Mouse (Mus musculus) midbrain, embryonic 14.5 days (tissue): Measurements from ENCODE around the gene Vmn2r114. TPM values are rescaled to one million over a fixed set of nuclear protein-coding genes. Genes with fewer than 3 reads are reported as not detected.
"Not testable (repeated sequence)": the region's sequence is repeated elsewhere in the genome, so short reads cannot be mapped to it uniquely, and the experiment has no call there.

ENCODE experiments used
- ATAC-seq: fragments of 200-750 bp; cut with Nextera tagmentation; 2 replicates; pipeline ENCODE4 v1.8.0; 2017; ENCODE audit warnings: moderate number of reproducible peaks, moderate library complexity; ENCODE audit not compliant: low FRiP score, low TSS enrichment
- DNase-seq: peaks from one replicate; pipeline ENCODE4 v3.0.0-alpha.2; 2015
- H3K27ac ChIP-seq: fragments of 300-500 bp; sonication (generic); replicated peaks from 2 replicates; pipeline ENCODE4 v1.5.1; 2014; ENCODE audit warnings: mild to moderate bottlenecking, low read depth, low read length, moderate library complexity
- H3K27me3 ChIP-seq: fragments of 300-500 bp; sonication (generic); 2 replicates; pipeline ENCODE4 v1.6.1; 2014; ENCODE audit warnings: low read length, control low read depth, mixed read lengths; ENCODE audit not compliant: control insufficient read depth, insufficient read depth
- H3K36me3 ChIP-seq: fragments of 300-500 bp; sonication (generic); 2 replicates; pipeline ENCODE4 v1.6.1; 2014; ENCODE audit warnings: low read length, control low read depth; ENCODE audit not compliant: control insufficient read depth, insufficient read depth
- H3K4me1 ChIP-seq: fragments of 300-500 bp; sonication (generic); 2 replicates; pipeline ENCODE4 v1.6.1; 2014; ENCODE audit warnings: mild to moderate bottlenecking, antibody characterized with exemption, low read length, control low read depth; ENCODE audit not compliant: control insufficient read depth, insufficient read depth
- H3K4me2 ChIP-seq: fragments of 300-500 bp; sonication (generic); 2 replicates; pipeline ENCODE4 v1.6.1; 2014; ENCODE audit warnings: mild to moderate bottlenecking, low read length, moderate library complexity
- H3K4me3 ChIP-seq: fragments of 300-500 bp; sonication (generic); replicated peaks from 2 replicates; pipeline ENCODE4 v1.5.1; 2014; ENCODE audit warnings: low read depth, low read length
- H3K9ac ChIP-seq: fragments of 300-500 bp; sonication (generic); replicated peaks from 2 replicates; pipeline ENCODE4 v1.6.1; 2014; ENCODE audit warnings: mild to moderate bottlenecking, low read length, moderate library complexity
- H3K9me3 ChIP-seq: fragments of 300-500 bp; sonication (generic); 2 replicates; pipeline ENCODE4 v1.6.1; 2016; ENCODE audit warnings: low read length, control low read depth, mixed read lengths; ENCODE audit not compliant: control insufficient read depth
- WGBS: fragments of 180-500 bp; shearing (Covaris S2); extraction: QIAGEN DNeasy Blood & Tissue Kit; methylation state at CpG from one replicate; pipeline ENCODE4 v1.1.7; 2014; 5-methylcytosine and 5-hydroxymethylcytosine counted together
- polyA plus RNA-seq: library from polyadenylated mRNA; unstranded; fragments of >200 nt; fragmentation: Nextera tagmentation; extraction: Ambion mirVana; gene quantifications from 2 replicates; pipeline ENCODE4 v1.2.1, GENCODE M21; 2014

Gene Vmn2r114
- not detected in 2 replicates for polyA plus RNA-seq

- WGBS: 75% methylated on average over 2 of the region's 2 CpGs
- H3K4me3 ChIP-seq, H3K9me3 ChIP-seq, H3K27ac ChIP-seq, H3K36me3 ChIP-seq, H3K4me1 ChIP-seq, H3K9ac ChIP-seq, H3K4me2 ChIP-seq, DNase-seq, H3K27me3 ChIP-seq, ATAC-seq: not testable (repeated sequence)
Measured at GRCm38 (mm10) chr17:23312437-23312836, at the start of gene Vmn2r114. TSS of gene Vmn2r114 (minus strand) at chr17:23312537.

GRCm38 (mm10) chr17:23351644-23352043 is 39.3 kb upstream of the Vmn2r114 start:
- Histone ChIP-seq H3K4me2 (no peak overlapping the region), H3K9me3 (no peaks in the 10 kb centered on the region), H3K4me3 (no peak overlapping the region), H3K36me3 (no peaks in the 10 kb centered on the region), H3K9ac (no peak overlapping the region), H3K4me1 (no peaks in the 10 kb centered on the region), H3K27ac (no peak overlapping the region), H3K27me3 (no peaks in the 10 kb centered on the region)
- no peak for DNase-seq
- no peak for ATAC-seq
- 53% methylated on average over 1 of the region's 1 CpGs for WGBS

GRCm38 (mm10) chr17:23343441-23343840 is 31.1 kb upstream of the Vmn2r114 start, which contains the start of gene Vmn2r115:
TSS of gene Vmn2r115 (plus strand) at chr17:23343741.
- H3K27me3 ChIP-seq, H3K9ac ChIP-seq, H3K9me3 ChIP-seq, H3K27ac ChIP-seq, H3K4me1 ChIP-seq, H3K36me3 ChIP-seq, H3K4me3 ChIP-seq, ATAC-seq, DNase-seq, H3K4me2 ChIP-seq: not testable (repeated sequence)
- 57% methylated on average over 2 of the region's 2 CpGs for WGBS

GRCm38 (mm10) chr17:23330657-23331056 is 18.3 kb upstream of the Vmn2r114 start:
- DNase-seq (no peak), ATAC-seq (no peak)
- Histone ChIP-seq H3K27ac (no peak overlapping the region), H3K9me3 (peaks cover 20% of the 10 kb centered on the region), H3K36me3 (no peaks in the 10 kb centered on the region), H3K4me1 (no peaks in the 10 kb centered on the region), H3K4me3 (no peak overlapping the region), H3K9ac (no peak overlapping the region), H3K4me2 (no peak overlapping the region), H3K27me3 (no peaks in the 10 kb centered on the region)
- 78% methylated on average over 6 of the region's 6 CpGs for WGBS

Other genes starting within 250 kb of the Vmn2r114 start
- 33.7 and 38.1 TPM in 2 replicates for gene Zfp40, start 119.3 kb downstream of the Vmn2r114 start, polyA plus RNA-seq
- not detected in 2 replicates for gene Vmn2r115, start 31.2 kb upstream of the Vmn2r114 start, polyA plus RNA-seq
- gene Vmn2r116, start 72.1 kb upstream of the Vmn2r114 start, polyA plus RNA-seq: not detected in 2 replicates
- gene Vmn2r117, start 167.2 kb upstream of the Vmn2r114 start, polyA plus RNA-seq: not detected in 2 replicates